Mouse (Mus musculus): ENCODE measurements around the gene Fut11. TPM values are rescaled to one million over a fixed set of nuclear protein-coding genes. Genes with fewer than 3 reads are reported as not detected.

Fut11 gene
- total and polyA plus RNA-seq, 3 experiments, result 5.3 to 5.9 (median 5.3) TPM

DNA sequence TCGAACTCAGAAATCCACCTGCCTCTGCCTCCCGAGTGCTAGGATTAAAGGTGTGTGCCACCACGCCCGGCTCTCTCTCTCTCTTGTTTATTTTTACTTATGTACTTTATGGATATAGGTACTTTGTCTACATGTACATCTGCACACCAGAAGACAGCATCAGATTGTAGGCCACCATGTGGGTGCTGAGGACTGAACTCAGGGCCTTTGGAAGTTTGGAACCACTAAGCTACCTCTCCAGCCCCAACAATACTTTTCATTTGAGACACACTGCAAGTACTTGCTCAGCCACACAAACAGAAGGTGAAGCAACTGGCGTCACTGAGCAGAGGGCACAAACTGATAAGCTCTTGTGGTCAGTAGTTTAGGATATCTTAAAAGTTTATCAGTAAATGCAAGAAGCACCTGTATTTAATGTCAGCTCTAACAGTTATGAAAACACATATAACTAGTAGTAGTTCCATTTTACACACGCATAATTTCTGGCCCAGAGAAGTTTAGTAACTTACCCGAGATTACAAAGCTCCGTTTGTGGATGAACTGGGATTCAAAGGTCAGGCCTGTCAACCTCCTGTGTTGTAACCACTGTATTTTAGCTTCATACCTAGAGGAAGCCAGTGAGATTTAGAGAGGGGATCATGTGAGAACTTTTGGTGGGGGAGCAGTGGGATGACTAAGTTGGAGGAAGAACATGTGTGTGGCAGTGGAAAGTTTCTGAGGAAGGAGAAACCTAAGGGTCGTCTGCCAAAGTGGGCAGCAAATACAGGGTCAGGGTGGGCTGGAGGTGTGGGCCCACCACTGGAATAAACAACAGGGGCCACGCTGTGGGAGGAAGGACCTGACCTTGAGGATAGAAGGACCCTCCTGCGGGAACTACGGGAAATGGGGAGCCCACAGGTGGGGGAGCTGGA lies 38.5 kb downstream of the Fut11 start:
- H3K4me1 ChIP-seq (ENCODE audit: control insufficient read depth, insufficient read depth, low read length), result peaks cover 7% of the 10 kb centered on the region
- no peaks in the 10 kb centered on the region for H3K27me3 ChIP-seq (ENCODE audit: control insufficient read depth, insufficient read depth, low read length)
- intact Hi-C loops (cut with DNase I), result loop anchor here (10.0 kb wide), 1 partner anchor 142 kb away; no protein-coding TSS in a partner anchor
- peak overlapping the region; percentile 96 for H3K9ac ChIP-seq (ENCODE audit: low read depth, low read length)
- no peaks in the 10 kb centered on the region for H3K36me3 ChIP-seq (ENCODE audit: control insufficient read depth, insufficient read depth, low read length)
- peak overlapping the region; percentile 98 for H3K27ac ChIP-seq
- H3K4me3 ChIP-seq, result peak overlapping the region; percentile 94
- peaks cover 3% of the 10 kb centered on the region; the same call in 1 of the 2 replicates for H3K79me2 ChIP-seq (replicated peaks; ENCODE audit: control insufficient read depth, insufficient read depth, low read length)
- WGBS, result 38% methylated on average over 12 of the region's 12 CpGs
- no peak for DNase-seq
- TF ChIP-seq CTCF (IDR thresholded peaks at IDR 0.05) (no peak), EP300 (IDR thresholded peaks at IDR 0.05; ENCODE audit: insufficient read depth, low read depth, low read length) (no peak), POLR2A (IDR thresholded peaks at IDR 0.05; ENCODE audit: insufficient read depth, low read depth, low read length) (no peak)

DNA sequence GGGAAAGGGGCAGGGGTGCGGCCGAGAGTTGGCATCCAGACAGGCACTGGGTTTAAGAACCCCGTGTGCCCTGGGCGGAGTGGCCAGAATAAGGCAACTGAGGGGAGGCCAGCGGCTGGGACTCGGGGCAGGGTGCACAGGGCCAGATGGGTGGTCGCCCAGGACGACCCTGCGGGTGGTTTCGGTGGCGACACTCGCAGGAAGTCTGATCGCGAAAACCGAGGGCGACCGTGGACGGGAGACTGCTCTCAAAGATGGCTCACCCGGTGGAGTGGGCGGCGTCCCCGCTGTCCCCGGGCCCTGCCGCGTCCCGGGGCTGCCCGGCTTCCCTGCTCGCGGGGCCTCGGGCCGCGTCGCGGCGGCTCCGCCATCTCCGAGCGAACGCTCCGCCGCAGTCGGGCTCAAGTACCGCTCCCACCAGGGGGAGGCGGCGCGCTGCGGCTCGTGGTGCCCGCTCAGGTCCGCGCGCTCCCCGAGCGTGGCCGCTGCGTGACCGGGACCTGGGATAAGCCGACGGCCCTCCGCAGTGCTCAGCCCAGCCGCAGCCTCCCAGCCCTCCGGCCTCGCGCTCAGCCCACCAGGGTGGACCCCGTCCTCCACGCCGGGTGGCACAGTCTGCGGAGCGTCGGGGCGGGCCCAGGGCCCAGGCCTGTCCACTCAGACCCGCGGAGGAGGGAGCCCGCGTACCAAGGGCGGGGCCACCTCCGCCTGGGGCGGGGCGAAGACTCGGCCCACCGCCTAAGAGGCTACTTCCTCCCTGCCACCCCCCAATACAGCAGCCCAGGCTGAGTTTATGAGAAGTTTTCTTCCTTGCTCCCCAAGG lies 39.4 kb downstream of the Fut11 start, which contains the start of gene Ndst2:
Gene Ndst2, minus strand, starts transcription at position 611 of the 823 bp plus-strand sequence.
- H3K36me3 ChIP-seq (ENCODE audit: control insufficient read depth, insufficient read depth, low read length), result no peaks in the 10 kb centered on the region

DNA sequence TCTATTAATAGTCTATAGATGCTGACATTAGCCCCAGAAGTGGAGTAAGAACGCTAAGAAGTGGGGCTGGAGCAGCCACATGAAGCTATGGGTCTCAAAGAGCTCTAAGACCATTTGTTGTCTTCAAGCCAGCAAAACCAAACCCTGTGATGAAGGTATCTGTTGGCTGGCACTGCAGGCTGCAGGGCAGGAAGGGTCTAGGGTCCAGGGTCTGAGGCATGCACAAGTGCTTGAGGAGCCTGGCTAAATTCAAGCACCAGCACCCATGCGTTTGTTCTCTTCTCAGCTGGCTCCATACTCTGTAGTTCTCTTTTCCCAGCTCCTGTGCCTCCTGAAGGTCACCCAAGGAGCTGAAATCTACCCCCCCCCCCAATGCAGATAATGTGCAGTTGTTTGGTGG lies 40.3 kb downstream of the Fut11 start:
- H3K4me3 ChIP-seq, result peak overlapping the region; percentile 94; the same call in 1 of the 2 replicates

More for the DNA sequence above, 39.4 kb downstream of the Fut11 start, which contains the start of gene Ndst2:
- H3K79me2 ChIP-seq (replicated peaks; ENCODE audit: control insufficient read depth, insufficient read depth, low read length), result peaks cover 3% of the 10 kb centered on the region; the same call in 1 of the 2 replicates
- no peaks in the 10 kb centered on the region for H3K27me3 ChIP-seq (ENCODE audit: control insufficient read depth, insufficient read depth, low read length)
- WGBS, result under 1% methylated on average over 79 of the region's 81 CpGs
- TF ChIP-seq EP300 (IDR thresholded peaks at IDR 0.05; ENCODE audit: insufficient read depth, low read depth, low read length) (no peak; the same call in 1 of the 2 replicates), CTCF (IDR thresholded peaks at IDR 0.05) (peak; percentile 36), POLR2A (IDR thresholded peaks at IDR 0.05; ENCODE audit: insufficient read depth, low read depth, low read length) (peak; percentile 68)
- H3K4me3 ChIP-seq, result peak within 1 kb of the TSS; percentile 94
- DNase-seq, result peak; percentile 94
- peak within 1 kb of the TSS; percentile 96 for H3K9ac ChIP-seq (ENCODE audit: low read depth, low read length)
- intact Hi-C loops (cut with DNase I), result loop anchor here (10.0 kb wide), 1 partner anchor 141 kb away; no protein-coding TSS in a partner anchor
- H3K4me1 ChIP-seq (ENCODE audit: control insufficient read depth, insufficient read depth, low read length), result peaks cover 7% of the 10 kb centered on the region
- peak within 1 kb of the TSS; percentile 98 for H3K27ac ChIP-seq

DNA sequence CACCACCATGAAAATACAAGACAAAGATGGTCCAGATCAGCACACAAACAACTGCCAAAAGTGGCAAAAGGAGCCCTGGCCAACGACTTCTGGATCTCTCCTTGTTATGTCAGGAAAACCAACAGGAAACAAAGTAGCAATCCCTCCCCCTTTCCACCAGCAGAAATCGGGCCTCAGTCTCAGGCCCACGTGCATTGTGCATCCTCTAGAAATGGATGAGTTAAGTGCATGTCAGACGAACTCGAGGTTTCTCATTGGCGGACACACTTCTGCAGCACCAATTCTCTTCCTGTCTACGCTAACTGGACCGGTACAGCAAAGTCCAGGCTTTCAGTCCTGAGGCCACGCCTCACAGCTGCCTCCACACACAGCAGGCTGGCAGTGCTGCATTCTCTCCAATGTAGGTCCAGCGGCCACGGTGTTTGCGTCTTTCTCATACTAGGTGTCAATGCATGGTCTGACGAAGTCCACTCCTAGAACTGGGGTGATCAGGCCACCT lies 41.2 kb downstream of the Fut11 start:
- WGBS, result 51% methylated on average over 13 of the region's 13 CpGs
- H3K4me1 ChIP-seq (ENCODE audit: control insufficient read depth, insufficient read depth, low read length), result peaks cover 7% of the 10 kb centered on the region

More for the DNA sequence above, 40.3 kb downstream of the Fut11 start:
- H3K79me2 ChIP-seq (replicated peaks; ENCODE audit: control insufficient read depth, insufficient read depth, low read length), result peaks cover 3% of the 10 kb centered on the region; the same call in 1 of the 2 replicates
- no peaks in the 10 kb centered on the region for H3K27me3 ChIP-seq (ENCODE audit: control insufficient read depth, insufficient read depth, low read length)
- intact Hi-C loops (cut with DNase I), result loop anchor here (10.0 kb wide), 1 partner anchor 140 kb away; no protein-coding TSS in a partner anchor
- no peaks in the 10 kb centered on the region for H3K36me3 ChIP-seq (ENCODE audit: control insufficient read depth, insufficient read depth, low read length)
- DNase-seq, result no peak
- H3K9ac ChIP-seq (ENCODE audit: low read depth, low read length), result no peak overlapping the region
- TF ChIP-seq CTCF (IDR thresholded peaks at IDR 0.05) (no peak), POLR2A (IDR thresholded peaks at IDR 0.05; ENCODE audit: insufficient read depth, low read depth, low read length) (no peak), EP300 (IDR thresholded peaks at IDR 0.05; ENCODE audit: insufficient read depth, low read depth, low read length) (no peak)
- WGBS, result 34% methylated on average over 2 of the region's 2 CpGs
- H3K4me1 ChIP-seq (ENCODE audit: control insufficient read depth, insufficient read depth, low read length), result peaks cover 7% of the 10 kb centered on the region
- peak overlapping the region; percentile 98 for H3K27ac ChIP-seq

DNA sequence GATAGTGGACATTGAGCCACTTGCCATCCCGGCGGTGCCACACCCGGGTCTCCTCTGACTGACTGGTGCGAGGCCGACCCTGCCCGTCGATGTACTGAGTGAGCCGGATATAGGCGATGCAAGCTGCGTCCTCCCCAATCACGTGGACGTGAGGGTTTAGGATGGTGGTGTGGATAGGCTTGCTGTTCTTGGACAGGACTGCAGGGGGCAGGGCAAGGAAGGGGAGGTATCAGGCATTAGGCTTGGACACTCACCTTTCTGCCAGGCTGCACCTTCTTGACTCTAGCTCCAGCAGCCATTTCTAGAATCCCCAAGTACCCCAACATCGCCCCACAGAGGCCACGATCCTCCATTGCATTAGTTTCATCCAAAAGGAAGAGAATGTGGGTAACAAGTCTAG lies 42.5 kb downstream of the Fut11 start:
- Histone ChIP-seq H3K27ac (no peak overlapping the region; the same call in 1 of the 2 replicates), H3K9ac (ENCODE audit: low read depth, low read length) (no peak overlapping the region), H3K79me2 (replicated peaks; ENCODE audit: control insufficient read depth, insufficient read depth, low read length) (peaks cover 3% of the 10 kb centered on the region; the same call in 1 of the 2 replicates), H3K36me3 (ENCODE audit: control insufficient read depth, insufficient read depth, low read length) (no peaks in the 10 kb centered on the region), H3K4me3 (no peak overlapping the region), H3K4me1 (ENCODE audit: control insufficient read depth, insufficient read depth, low read length) (peaks cover 7% of the 10 kb centered on the region), H3K27me3 (ENCODE audit: control insufficient read depth, insufficient read depth, low read length) (no peaks in the 10 kb centered on the region)
- intact Hi-C loops (cut with DNase I), result loop anchor here (2.0 to 10.0 kb wide), 2 partner anchors 59 to 137 kb away; no protein-coding TSS in a partner anchor
- WGBS, result 26% methylated on average over 14 of the region's 14 CpGs
- peak; percentile 63 to 72 for DNase-seq
- TF ChIP-seq CTCF (IDR thresholded peaks at IDR 0.05) (peak; percentile 86), EP300 (IDR thresholded peaks at IDR 0.05; ENCODE audit: insufficient read depth, low read depth, low read length) (0 out of 2 replicates have a peak, but pooled peaks have one; percentile 48), POLR2A (IDR thresholded peaks at IDR 0.05; ENCODE audit: insufficient read depth, low read depth, low read length) (no peak)

More for the DNA sequence above, 41.2 kb downstream of the Fut11 start:
- DNase-seq, result no peak
- H3K79me2 ChIP-seq (replicated peaks; ENCODE audit: control insufficient read depth, insufficient read depth, low read length), result peaks cover 3% of the 10 kb centered on the region; the same call in 1 of the 2 replicates
- no peak overlapping the region for H3K9ac ChIP-seq (ENCODE audit: low read depth, low read length)
- TF ChIP-seq CTCF (IDR thresholded peaks at IDR 0.05) (no peak), EP300 (IDR thresholded peaks at IDR 0.05; ENCODE audit: insufficient read depth, low read depth, low read length) (no peak), POLR2A (IDR thresholded peaks at IDR 0.05; ENCODE audit: insufficient read depth, low read depth, low read length) (no peak)
- H3K27ac ChIP-seq, result peak overlapping the region; percentile 20; the same call in 1 of the 2 replicates
- no peaks in the 10 kb centered on the region for H3K36me3 ChIP-seq (ENCODE audit: control insufficient read depth, insufficient read depth, low read length)
- H3K27me3 ChIP-seq (ENCODE audit: control insufficient read depth, insufficient read depth, low read length), result no peaks in the 10 kb centered on the region
- intact Hi-C loops (cut with DNase I), result loop anchor here (2.0 to 10.0 kb wide), 2 partner anchors 61 to 139 kb away; no protein-coding TSS in a partner anchor
- no peak overlapping the region for H3K4me3 ChIP-seq

All from heart, adult 2 months (tissue).